Mouse (Mus musculus) left cerebral cortex, postnatal 25 days (tissue): ENCODE measurements around the gene Tial1. TPM values are rescaled to one million over a fixed set of nuclear protein-coding genes. Genes with fewer than 3 reads are reported as not detected.

ENCODE experiments used
- microRNA-seq, 2 experiments: library from miRNA; unstranded; fragments of <30 nt; microRNA quantifications; one replicate each; pipeline ENCODE4 v1.2.0; 2022
- total RNA-seq, 2 experiments: library from RNA; stranded (reverse); gene quantifications; 2 replicates each; pipeline ENCODE4 v1.2.3; 2021

Gene Tial1
- total RNA-seq, 2 experiments from 2014 or later = 89.6 to 102 TPM

Small RNA genes within 50 kb of the gene (microRNA-seq; reads per million reads assigned to microRNA genes)
- gene Gm24365 = 0 reads per million in 2 experiments

Other genes starting within 250 kb of the Tial1 start
- gene Armc5, start 224.4 kb downstream of the Tial1 start, total RNA-seq = 10 to 100 TPM; 13.0 to 13.4 TPM
- 1 to 10 TPM; 3.3 to 3.9 TPM for gene 9130023H24Rik, start 223.7 kb downstream of the Tial1 start, total RNA-seq
- gene Tgfb1i1, start 214.9 kb downstream of the Tial1 start, total RNA-seq = 10 to 100 TPM; 18.6 to 22.6 TPM
- gene Slc5a2, start 196.1 kb downstream of the Tial1 start, total RNA-seq = not detected
- 10 to 100 TPM; 20.8 to 26.7 TPM for gene BC017158, start 163.5 kb downstream of the Tial1 start, total RNA-seq
- 10 to 100 TPM; 45.2 to 55.3 TPM for gene Rgs10, start 43.0 kb downstream of the Tial1 start, total RNA-seq
- gene Bag3, start 61.9 kb upstream of the Tial1 start, total RNA-seq = 1 to 10 TPM; 6.4 to 7.5 TPM
- 100 to 1,000 TPM in 1 of 2 experiments, 10 to 100 TPM in 1; 96.4 to 115 TPM for gene Inpp5f, start 149.6 kb upstream of the Tial1 start, total RNA-seq